Mouse (Mus musculus): ENCODE measurements at regions not wholly inside any gene's neighbourhood (a gene's known extent, or its start where the extent isn't known, plus 50 kb on each side); places are given as distances from the start of the nearest gene placed in this dataset.

- DNase-seq (ENCODE audit: low spot score), result no peak
Measured at GRCm38 (mm10) chr13:107078085-107078484, 56.2 kb upstream of the Kif2a start.

- DNase-seq (ENCODE audit: low spot score), result no peak
Measured at GRCm38 (mm10) chr13:107074917-107075316, 53.0 kb upstream of the Kif2a start.

DNA sequence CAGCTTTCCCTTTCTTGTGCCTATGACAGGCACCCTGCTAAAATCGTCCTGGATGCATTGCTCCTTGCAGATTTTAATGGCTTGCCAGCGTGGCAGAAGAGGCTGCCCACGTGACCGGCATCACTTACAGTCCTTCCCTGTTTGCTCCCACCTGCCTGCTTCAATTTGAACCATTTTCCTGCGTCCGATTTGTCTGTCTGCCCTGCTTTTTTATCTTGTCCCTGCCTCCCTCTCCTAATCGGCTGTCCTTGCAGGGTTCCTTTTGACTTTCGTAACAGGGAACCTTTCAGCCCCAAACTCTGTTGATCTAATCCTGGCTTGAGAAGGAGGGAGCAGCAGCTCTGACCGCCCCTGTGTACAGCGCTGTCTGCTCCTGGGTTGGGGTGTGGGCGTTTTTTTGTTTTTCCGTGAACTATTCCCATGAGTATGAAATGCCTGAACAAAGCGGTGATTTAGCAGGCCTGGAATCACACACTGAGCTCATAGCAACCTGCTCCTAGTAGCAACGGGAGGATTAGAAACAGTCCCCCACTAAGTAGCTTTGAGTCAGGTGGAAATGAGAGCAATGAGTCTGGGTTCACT, 51.2 kb upstream of the Kif2a start:
- no peak for DNase-seq (ENCODE audit: low spot score)

GRCm38 (mm10) chr13:107072345-107073038, 50.6 kb upstream of the Kif2a start:
- no peak for DNase-seq (ENCODE audit: low spot score)

Data from urinary bladder, postnatal 10 days (tissue).